Mouse (Mus musculus) hindbrain, postnatal 0 days (tissue): ENCODE measurements at regions not wholly inside any gene's neighbourhood (a gene's known extent, or its start where the extent isn't known, plus 50 kb on each side); places are given as distances from the start of the nearest gene placed in this dataset.

Experiments
- ATAC-seq: fragments of 200-750 bp; cut with Nextera tagmentation; 2 replicates; pipeline ENCODE4 v1.8.0; 2017; ENCODE audit warnings: mild to moderate bottlenecking, moderate TSS enrichment, moderate library complexity
- DNase-seq: peaks from one replicate; pipeline ENCODE4 v3.0.0-alpha.2; 2015; ENCODE audit warnings: low spot score
- H3K27ac ChIP-seq: fragments of 300-500 bp; sonication (generic); 2 replicates; pipeline ENCODE4 v1.5.1; 2014; ENCODE audit warnings: mild to moderate bottlenecking
- H3K27me3 ChIP-seq: fragments of 300-500 bp; sonication (generic); 2 replicates; pipeline ENCODE4 v1.6.1; 2014; ENCODE audit warnings: low read length, mixed read lengths; ENCODE audit not compliant: insufficient read depth
- H3K36me3 ChIP-seq: fragments of 300-500 bp; sonication (generic); 2 replicates; pipeline ENCODE4 v1.6.1; 2014; ENCODE audit warnings: low read length, mixed read lengths; ENCODE audit not compliant: insufficient read depth
- H3K4me1 ChIP-seq: fragments of 300-500 bp; sonication (generic); 2 replicates; pipeline ENCODE4 v1.6.1; 2014; ENCODE audit warnings: antibody characterized with exemption, low read length, mixed read lengths; ENCODE audit not compliant: insufficient read depth
- H3K4me2 ChIP-seq: fragments of 300-500 bp; sonication (generic); 2 replicates; pipeline ENCODE4 v1.6.1; 2014; ENCODE audit warnings: low read depth, mild to moderate bottlenecking, low read length, moderate library complexity, mixed read lengths
- H3K4me3 ChIP-seq: fragments of 300-500 bp; sonication (generic); 2 replicates; pipeline ENCODE4 v1.5.1; 2014; ENCODE audit warnings: low read length
- H3K9ac ChIP-seq: fragments of 300-500 bp; sonication (generic); replicated peaks from 2 replicates; pipeline ENCODE4 v1.6.1; 2014; ENCODE audit warnings: mild to moderate bottlenecking, low read length, moderate library complexity, mixed read lengths
- H3K9me3 ChIP-seq: fragments of 300-500 bp; sonication (generic); 2 replicates; pipeline ENCODE4 v1.6.1; 2016; ENCODE audit warnings: low read length, mixed read lengths
- CTCF ChIP-seq: IDR thresholded peaks from 2 replicates; pipeline ENCODE4 v1.5.1; 2016; ENCODE audit warnings: antibody characterized with exemption, control low read depth, low read depth
- WGBS: fragments of 180-500 bp; shearing (Covaris S2); extraction: QIAGEN DNeasy Blood & Tissue Kit; methylation state at CpG from one replicate; pipeline ENCODE4 v1.1.7; 2014; 5-methylcytosine and 5-hydroxymethylcytosine counted together

DNA sequence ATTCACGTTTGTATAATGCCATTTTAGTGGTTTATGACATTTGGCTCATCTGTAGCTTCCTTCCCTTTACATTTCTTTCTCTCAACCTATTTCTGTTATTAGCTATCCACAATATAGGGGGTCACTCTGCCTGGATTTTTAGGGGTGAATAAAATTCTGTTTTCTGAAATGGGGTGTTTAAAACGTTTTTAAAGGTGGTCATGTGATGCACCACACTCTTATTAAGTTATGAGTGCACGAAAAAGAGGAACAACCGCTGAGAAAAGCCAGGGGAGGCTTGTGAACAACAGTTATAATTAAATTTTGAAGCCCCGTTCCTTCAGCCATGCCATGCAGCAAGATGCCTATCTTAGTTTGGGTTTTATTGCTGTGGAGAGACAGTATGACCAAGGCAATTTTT, 87.0 kb upstream of the Hgf start:
- no peak for TF ChIP-seq CTCF
- no peak for DNase-seq

DNA sequence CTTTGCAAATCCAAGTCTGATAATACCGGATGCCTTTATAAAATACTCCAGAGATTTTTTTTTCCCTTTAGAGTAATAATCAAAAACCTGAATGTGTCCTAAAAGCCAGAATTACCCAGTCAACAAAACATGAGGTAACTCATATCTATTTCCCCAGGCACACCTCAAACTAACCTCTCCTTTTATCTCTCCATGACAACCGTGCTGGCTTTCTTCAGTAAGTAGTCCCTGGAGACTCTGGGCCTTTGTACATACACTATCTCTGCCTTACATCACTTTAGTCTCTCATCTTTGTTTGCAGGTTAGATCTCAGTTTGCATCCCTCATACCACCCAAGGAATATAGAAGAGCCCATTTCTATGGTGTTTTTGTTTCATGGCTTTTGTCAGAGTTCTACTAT, 84.7 kb upstream of the Hgf start:
- Histone ChIP-seq H3K9me3 (no peaks in the 10 kb centered on the region), H3K4me3 (no peak overlapping the region), H3K27me3 (no peaks in the 10 kb centered on the region), H3K4me1 (no peaks in the 10 kb centered on the region), H3K9ac (no peak overlapping the region), H3K36me3 (no peaks in the 10 kb centered on the region), H3K27ac (no peak overlapping the region), H3K4me2 (no peak overlapping the region)
- ATAC-seq (no peak), DNase-seq (no peak)
- TF ChIP-seq CTCF, result no peak
- 78% methylated on average over 2 of the region's 2 CpGs for WGBS

More for the DNA sequence above, 87.0 kb upstream of the Hgf start:
- H3K9ac ChIP-seq, result no peak overlapping the region
- no peaks in the 10 kb centered on the region for H3K9me3 ChIP-seq
- no peaks in the 10 kb centered on the region for H3K27me3 ChIP-seq
- no peak overlapping the region for H3K4me3 ChIP-seq
- WGBS, result 63% methylated on average over 5 of the region's 5 CpGs
- no peak for ATAC-seq
- no peaks in the 10 kb centered on the region for H3K36me3 ChIP-seq
- no peak overlapping the region for H3K4me2 ChIP-seq
- H3K27ac ChIP-seq, result no peak overlapping the region
- H3K4me1 ChIP-seq, result no peaks in the 10 kb centered on the region

DNA sequence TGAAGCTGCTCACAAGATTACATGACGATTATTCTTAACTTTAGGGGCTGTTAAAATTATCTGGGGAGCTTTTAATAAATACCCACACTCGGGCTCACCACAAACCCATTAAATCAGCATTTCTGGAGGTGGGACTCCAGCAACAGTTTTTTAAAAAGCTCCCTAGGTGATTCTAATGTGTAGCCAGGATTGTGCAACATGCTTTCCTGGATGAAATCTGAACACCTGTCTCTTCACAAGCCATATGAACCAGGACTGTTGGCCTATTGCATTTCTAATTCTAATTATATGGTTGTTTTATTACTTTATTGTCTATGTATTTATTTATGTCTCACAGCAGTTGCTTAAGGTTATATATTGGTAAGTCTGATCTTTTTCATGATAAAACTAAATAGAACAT, 84.1 kb upstream of the Hgf start:
- H3K9me3 ChIP-seq, result no peaks in the 10 kb centered on the region
- H3K4me3 ChIP-seq, result no peak overlapping the region
- H3K4me2 ChIP-seq, result no peak overlapping the region
- H3K9ac ChIP-seq, result no peak overlapping the region
- H3K36me3 ChIP-seq, result no peaks in the 10 kb centered on the region
- 74% methylated on average over 2 of the region's 2 CpGs for WGBS
- no peak overlapping the region for H3K27ac ChIP-seq
- no peak for TF ChIP-seq CTCF
- ATAC-seq (no peak), DNase-seq (no peak)
- H3K4me1 ChIP-seq, result no peaks in the 10 kb centered on the region
- H3K27me3 ChIP-seq, result no peaks in the 10 kb centered on the region

DNA sequence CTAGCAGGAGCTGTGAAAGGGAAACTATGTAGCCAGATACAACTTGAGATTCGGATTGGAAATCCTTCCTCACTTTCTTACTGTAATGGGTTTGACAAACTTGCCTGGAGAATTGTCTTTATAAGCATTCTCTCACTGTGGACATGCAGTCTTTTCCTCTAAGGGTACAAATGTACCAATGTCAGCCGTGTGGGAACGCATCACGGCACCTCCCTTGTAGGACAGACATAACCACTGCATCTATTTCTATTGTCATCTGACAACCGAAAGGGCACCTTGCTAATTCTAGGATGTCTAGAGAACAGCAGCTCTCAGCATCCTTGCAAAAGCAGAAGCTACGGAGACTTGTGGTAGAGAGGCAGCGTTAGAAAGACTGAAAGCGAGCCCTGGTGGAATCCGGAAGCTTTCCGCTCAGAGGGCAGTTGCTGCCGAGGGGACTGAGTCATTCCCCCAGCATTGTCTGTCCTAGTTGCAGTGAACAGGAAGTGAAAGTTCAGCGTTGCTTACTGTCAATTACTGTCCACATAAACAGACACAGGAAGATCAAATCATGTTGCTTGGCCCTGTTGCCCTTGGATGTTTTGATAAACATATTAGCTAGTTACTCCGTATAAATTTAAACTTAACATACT, 83.5 kb upstream of the Hgf start:
- Histone ChIP-seq H3K9ac (no peak overlapping the region), H3K27me3 (no peaks in the 10 kb centered on the region), H3K9me3 (no peaks in the 10 kb centered on the region), H3K4me3 (no peak overlapping the region), H3K4me1 (no peaks in the 10 kb centered on the region), H3K4me2 (no peak overlapping the region), H3K27ac (no peak overlapping the region), H3K36me3 (no peaks in the 10 kb centered on the region)
- TF ChIP-seq CTCF, result no peak
- ATAC-seq, result no peak
- DNase-seq, result peak; percentile 11
- WGBS, result 75% methylated on average over 13 of the region's 13 CpGs

DNA sequence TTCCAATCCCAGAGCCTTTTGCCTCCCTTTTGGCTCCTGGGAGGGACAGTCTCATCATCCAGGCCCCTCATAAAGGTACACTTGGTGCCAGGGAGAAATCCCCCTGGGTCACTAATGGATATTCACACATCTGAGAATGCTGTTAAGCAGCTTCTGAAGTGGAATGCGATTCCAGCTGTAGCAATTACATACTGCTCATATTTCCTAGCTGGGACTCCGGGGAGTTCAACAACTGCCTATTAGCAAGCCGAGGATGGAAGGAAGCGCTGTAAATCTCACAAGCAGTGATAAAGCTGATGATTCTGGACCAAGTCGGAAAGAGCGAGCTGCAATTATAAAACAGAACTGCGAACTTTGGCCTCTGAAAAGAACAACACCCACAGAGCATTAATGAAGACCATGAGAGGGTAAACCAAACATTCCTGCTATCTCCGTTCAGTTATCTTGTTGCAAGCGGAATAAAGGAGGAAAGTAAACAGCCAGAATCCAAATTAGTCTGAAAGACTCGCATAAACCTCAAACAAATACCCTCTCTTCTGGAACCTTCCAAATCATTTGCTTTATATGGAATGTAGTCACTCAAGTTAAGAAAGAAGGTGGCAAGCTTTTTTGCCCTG, 82.8 kb upstream of the Hgf start:
- no peak for TF ChIP-seq CTCF
- Histone ChIP-seq H3K4me3 (no peak overlapping the region), H3K27ac (no peak overlapping the region), H3K9ac (no peak overlapping the region), H3K9me3 (no peaks in the 10 kb centered on the region), H3K27me3 (no peaks in the 10 kb centered on the region), H3K36me3 (no peaks in the 10 kb centered on the region), H3K4me2 (no peak overlapping the region), H3K4me1 (no peaks in the 10 kb centered on the region)
- no peak for ATAC-seq
- 65% methylated on average over 10 of the region's 10 CpGs for whole genome bisulfite sequencing
- peak; percentile 17 for DNase-seq

DNA sequence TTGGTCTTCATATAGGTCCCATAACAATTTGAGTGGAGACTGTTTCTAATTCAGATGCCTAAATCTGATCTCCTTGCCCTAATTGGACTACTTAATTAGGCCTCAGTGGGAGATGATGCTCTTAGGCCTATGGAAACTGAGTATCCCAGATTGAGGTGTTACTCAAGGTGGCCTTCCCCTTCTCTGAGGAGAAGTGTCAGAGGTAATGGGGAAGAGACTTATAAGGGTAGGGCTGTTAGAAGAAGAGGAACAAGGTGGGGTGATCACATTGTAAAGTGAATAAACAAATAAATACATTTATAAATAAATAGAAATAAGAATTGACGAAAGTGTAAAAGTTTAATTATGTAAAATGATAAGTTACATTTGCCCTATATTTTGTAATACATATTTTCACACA, 65.3 kb upstream of the Hgf start:
- TF ChIP-seq CTCF, result no peak
- no peaks in the 10 kb centered on the region for H3K4me1 ChIP-seq
- no peaks in the 10 kb centered on the region for H3K9me3 ChIP-seq
- H3K4me3 ChIP-seq, result no peak overlapping the region
- no peak for ATAC-seq
- 83% methylated on average over 1 of the region's 1 CpGs for WGBS
- no peak for DNase-seq
- no peaks in the 10 kb centered on the region for H3K27me3 ChIP-seq
- H3K27ac ChIP-seq, result no peak overlapping the region
- no peak overlapping the region for H3K4me2 ChIP-seq
- no peak overlapping the region for H3K9ac ChIP-seq
- no peaks in the 10 kb centered on the region for H3K36me3 ChIP-seq

DNA sequence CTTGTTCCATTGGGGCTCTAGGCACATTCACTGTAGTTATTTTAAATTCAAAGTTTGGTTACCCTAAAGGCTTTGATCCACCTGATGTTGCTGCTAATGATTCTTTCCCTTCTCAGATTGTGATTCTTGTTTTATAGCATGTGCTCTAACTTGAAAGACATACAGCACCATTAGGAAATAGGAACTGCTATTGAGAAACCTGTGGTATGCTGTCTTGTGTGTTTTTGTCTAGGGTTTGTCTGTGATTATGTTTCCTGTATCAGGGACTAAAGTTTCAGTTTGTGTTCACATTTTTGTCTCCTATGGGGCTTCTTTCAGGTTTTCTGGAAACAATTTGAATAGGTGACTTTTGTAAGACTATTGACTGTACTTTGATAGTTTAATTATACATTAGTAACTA, 63.5 kb upstream of the Hgf start:
- Histone ChIP-seq H3K36me3 (no peaks in the 10 kb centered on the region), H3K4me2 (no peak overlapping the region)
- no peak for ATAC-seq

More for the DNA sequence above, 63.5 kb upstream of the Hgf start:
- H3K9me3 ChIP-seq, result no peaks in the 10 kb centered on the region
- no peak overlapping the region for H3K9ac ChIP-seq
- H3K4me3 ChIP-seq, result no peak overlapping the region
- H3K4me1 ChIP-seq, result no peaks in the 10 kb centered on the region
- no peak overlapping the region for H3K27ac ChIP-seq
- no peaks in the 10 kb centered on the region for H3K27me3 ChIP-seq
- TF ChIP-seq CTCF, result no peak
- no peak for DNase-seq
